Mouse (Mus musculus) CH12.LX (cell line): ENCODE results near the gene Mns1.

Experiments used
- CTCF ChIP-seq, 2 experiments: IDR thresholded peaks in 1 of 2; conservative IDR thresholded peaks in 1 of 2; 2 replicates each; pipeline ENCODE4 v1.5.1; 2011 to 2012; ENCODE audit warnings: low read depth in 2 of 2, low read length in 2 of 2, improper control_type of control experiment in 1 of 2, inconsistent platforms in 1 of 2, mild to moderate bottlenecking in 1 of 2, moderate library complexity in 1 of 2
- E2F4 ChIP-seq: IDR thresholded peaks from 2 replicates; pipeline ENCODE4 v1.6.1; 2011; ENCODE audit warnings: low read depth, low read length, improper control_type of control experiment; ENCODE audit not compliant: insufficient replicate concordance
- ELF1 ChIP-seq: IDR thresholded peaks from 2 replicates; pipeline ENCODE4 v1.6.1; 2014; ENCODE audit warnings: low read depth, mild to moderate bottlenecking, inconsistent platforms, low read length, improper control_type of control experiment
- EP300 ChIP-seq: IDR thresholded peaks from 2 replicates; pipeline ENCODE4 v1.6.1; 2011; ENCODE audit warnings: low read length, improper control_type of control experiment
- ETS1 ChIP-seq: conservative IDR thresholded peaks from 2 replicates; pipeline ENCODE4 v1.6.1; 2012; ENCODE audit warnings: low read depth, mild to moderate bottlenecking, inconsistent platforms, low read length, improper control_type of control experiment, moderate library complexity
- MAFK ChIP-seq: IDR thresholded peaks from 2 replicates; pipeline ENCODE4 v1.6.1; 2011; ENCODE audit warnings: low read length, improper control_type of control experiment; ENCODE audit not compliant: insufficient replicate concordance
- NRF1 ChIP-seq: IDR thresholded peaks from 2 replicates; pipeline ENCODE4 v1.6.1; 2014; ENCODE audit warnings: low read depth, mild to moderate bottlenecking, inconsistent platforms, low read length, improper control_type of control experiment, moderate library complexity
- POLR2A ChIP-seq: IDR thresholded peaks from 2 replicates; pipeline ENCODE4 v1.6.1; 2011; ENCODE audit warnings: low read depth, mild to moderate bottlenecking, improper control_type of control experiment, low read length
- POLR2AphosphoS2 ChIP-seq: IDR thresholded peaks from 2 replicates; pipeline ENCODE4 v1.6.1; 2011; ENCODE audit warnings: low read depth, low read length, improper control_type of control experiment
- SIN3A ChIP-seq: IDR thresholded peaks from 2 replicates; pipeline ENCODE4 v1.6.1; 2012; ENCODE audit warnings: low read length, improper control_type of control experiment, inconsistent platforms
- SMC3 ChIP-seq: IDR thresholded peaks from 2 replicates; pipeline ENCODE4 v1.6.1; 2011; ENCODE audit warnings: low read depth, low read length, improper control_type of control experiment
- USF1 ChIP-seq: IDR thresholded peaks from 2 replicates; pipeline ENCODE4 v1.6.1; 2014; ENCODE audit warnings: low read depth, mild to moderate bottlenecking, inconsistent platforms, low read length, improper control_type of control experiment
- ZC3H11A ChIP-seq: IDR thresholded peaks from 2 replicates; pipeline ENCODE4 v1.6.1; 2012; ENCODE audit warnings: low read depth, mild to moderate bottlenecking, inconsistent platforms, low read length, improper control_type of control experiment
- ZKSCAN1 ChIP-seq: IDR thresholded peaks from 2 replicates; pipeline ENCODE4 v1.6.1; 2012; ENCODE audit warnings: low read depth, inconsistent platforms, low read length, improper control_type of control experiment, borderline replicate concordance

DNA sequence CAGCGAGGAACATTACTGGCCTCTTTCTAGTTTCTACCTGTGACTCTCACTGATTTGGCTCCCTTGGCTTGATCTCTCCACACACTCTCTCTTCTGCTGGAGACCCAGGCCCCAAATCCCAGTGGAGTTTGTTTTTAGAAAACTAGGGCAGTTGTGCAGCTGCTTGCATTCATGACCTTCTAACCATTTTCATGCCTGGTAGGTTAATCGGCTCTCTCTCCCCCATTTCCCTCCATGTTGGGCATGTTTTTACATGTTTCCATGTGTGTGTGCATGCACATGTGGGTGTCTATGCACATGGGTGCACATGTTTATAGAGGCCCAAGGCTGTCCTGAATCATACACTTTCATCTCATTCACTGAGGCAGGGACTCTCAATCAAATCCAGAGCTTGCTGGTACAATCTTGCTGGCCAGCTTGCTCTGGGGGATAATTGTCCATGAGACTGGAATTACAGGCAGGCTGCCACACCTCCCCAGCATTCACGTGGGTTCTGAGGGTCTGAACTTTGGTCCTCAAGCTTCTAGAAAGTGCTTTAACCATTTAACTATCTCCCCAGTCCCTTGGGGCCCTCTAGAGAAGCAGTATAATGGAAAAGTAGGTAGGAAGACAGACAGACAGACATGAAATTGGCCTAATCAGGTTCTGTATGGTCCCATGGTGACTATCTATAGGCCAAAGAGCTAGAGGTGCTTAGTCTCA, 56.3 kb downstream of the Mns1 start:
- TF ChIP-seq USF1 (no peak), ETS1 (no peak), CTCF (conservative IDR thresholded peaks at IDR 0.05 in 1 of 2, IDR thresholded peaks at IDR 0.05 in 1 of 2; ENCODE audit: low read depth in 2 of 2, low read length in 2 of 2) (no peak), ZC3H11A (no peak), NRF1 (no peak), MAFK (no peak), EP300 (no peak; the same call in 1 of the 2 replicates), POLR2A (no peak), POLR2AphosphoS2 (no peak), SMC3 (no peak), ZKSCAN1 (no peak), ELF1 (no peak), E2F4 (no peak), SIN3A (peak; percentile 66; the same call in 1 of the 2 replicates)
